Mouse (Mus musculus) central nervous system, embryonic 14 days (tissue): ENCODE measurements around the gene Gm20837. TPM values are rescaled to one million over a fixed set of nuclear protein-coding genes. Genes with fewer than 3 reads are reported as not detected.

Experiments used
- polyA plus RNA-seq: library from polyadenylated mRNA; depleted of rRNA; stranded (reverse); fragments of >200 nt; gene quantifications from 2 replicates; pipeline ENCODE4 v1.2.3, GENCODE M21; 2012; rRNA removed

Gm20837 gene
- polyA plus RNA-seq, result not detected in 2 replicates

DNA sequence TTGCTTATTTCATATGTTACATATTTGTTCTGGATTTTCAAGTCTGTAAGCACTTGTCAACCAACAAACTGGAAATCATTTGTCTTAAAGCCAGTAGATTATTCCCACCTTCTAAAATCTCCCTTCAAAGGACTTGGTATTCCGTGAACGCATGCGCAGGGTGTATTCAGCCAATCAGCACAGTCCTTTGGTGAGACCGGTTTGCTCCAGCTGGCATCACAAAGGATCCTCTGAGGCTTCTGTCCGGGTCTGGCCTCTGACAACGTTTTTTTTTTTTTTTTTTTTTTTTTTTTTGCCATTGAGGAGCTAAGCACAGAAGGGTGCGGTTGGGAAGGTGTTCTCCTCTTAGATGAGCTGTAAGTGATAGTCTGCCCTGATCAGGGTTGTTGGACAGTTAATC, at the start of gene Gm20837:
Gene Gm20837 (plus strand): TSS at position 301 of the 400 bp plus-strand sequence.

